Mouse (Mus musculus) stomach, embryonic 15.5 days (tissue): ENCODE data around the gene Brpf1. TPM values are rescaled to one million over a fixed set of nuclear protein-coding genes. Genes with fewer than 3 reads are reported as not detected.

Source experiments
- ATAC-seq: fragments of 200-750 bp; cut with Nextera tagmentation; 2 replicates; pipeline ENCODE4 v1.8.0; 2017; ENCODE audit warnings: low read depth, moderate number of reproducible peaks, moderate TSS enrichment; ENCODE audit not compliant: insufficient read depth, low FRiP score
- H3K27ac ChIP-seq: fragments of 300-500 bp; sonication (generic); 2 replicates; pipeline ENCODE4 v1.5.1; 2015; ENCODE audit warnings: mild to moderate bottlenecking, inconsistent platforms
- H3K27me3 ChIP-seq: fragments of 300-500 bp; sonication (generic); replicated peaks from 2 replicates; pipeline ENCODE4 v1.6.1; 2015; ENCODE audit warnings: inconsistent platforms
- H3K36me3 ChIP-seq: fragments of 300-500 bp; sonication (generic); 2 replicates; pipeline ENCODE4 v1.6.1; 2015; ENCODE audit warnings: inconsistent platforms
- H3K4me1 ChIP-seq: fragments of 300-500 bp; sonication (generic); 2 replicates; pipeline ENCODE4 v1.6.1; 2015; ENCODE audit warnings: inconsistent platforms
- H3K4me2 ChIP-seq: fragments of 300-500 bp; sonication (generic); 2 replicates; pipeline ENCODE4 v1.6.1; 2015; ENCODE audit warnings: mild to moderate bottlenecking, inconsistent platforms
- H3K4me3 ChIP-seq: fragments of 300-500 bp; sonication (generic); replicated peaks from 2 replicates; pipeline ENCODE4 v1.5.1; 2015; ENCODE audit warnings: inconsistent platforms
- H3K9ac ChIP-seq: fragments of 300-500 bp; sonication (generic); 2 replicates; pipeline ENCODE4 v1.6.1; 2015; ENCODE audit warnings: inconsistent platforms
- H3K9me3 ChIP-seq: fragments of 300-500 bp; sonication (generic); 2 replicates; pipeline ENCODE4 v1.6.1; 2016; ENCODE audit warnings: inconsistent platforms
- WGBS: fragments of 180-500 bp; shearing (Covaris S2); methylation state at CpG from one replicate; pipeline ENCODE4 v1.1.7; 2015; 5-methylcytosine and 5-hydroxymethylcytosine counted together
- polyA plus RNA-seq: library from polyadenylated mRNA; unstranded; fragments of >200 nt; fragmentation: Nextera tagmentation; extraction: Ambion mirVana; gene quantifications from 2 replicates; pipeline ENCODE4 v1.2.1, GENCODE M21; 2015

Gene Brpf1
- polyA plus RNA-seq, 1 experiment from 2014 or later: 15.9 TPM

DNA sequence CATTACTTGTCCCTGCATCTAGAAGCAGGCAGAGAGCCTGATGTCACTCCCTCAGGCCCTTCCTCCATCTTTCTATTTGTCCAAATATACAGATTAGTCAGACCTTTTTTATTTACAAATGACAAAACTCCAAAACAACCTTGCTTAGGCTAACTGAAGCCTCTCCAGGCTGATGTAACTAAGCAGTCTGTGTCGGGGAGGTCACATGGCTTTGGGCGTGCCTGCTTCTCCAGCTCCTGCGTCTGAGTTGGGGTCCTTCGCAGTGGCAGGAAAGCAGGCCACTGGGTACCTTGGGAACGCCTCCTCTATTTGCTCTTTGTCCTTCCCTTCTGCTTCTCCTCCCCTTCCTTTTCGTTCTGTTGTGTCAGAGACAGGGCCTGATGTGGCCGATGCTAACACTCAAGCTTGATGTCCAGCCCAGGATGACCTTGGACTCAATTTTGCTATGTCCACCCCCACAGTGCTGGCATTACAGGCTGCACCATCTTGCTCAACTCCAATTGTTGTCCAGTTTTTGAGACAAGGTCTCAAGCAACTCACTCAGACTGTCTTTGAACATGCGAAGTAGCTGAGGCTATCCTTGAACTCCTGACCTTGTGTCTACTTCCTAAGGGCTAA is 57.7 kb downstream of the Brpf1 start:
- no peaks in the 10 kb centered on the region for H3K9me3 ChIP-seq
- no peak for ATAC-seq
- 57% methylated on average over 8 of the region's 8 CpGs for WGBS
- H3K36me3 ChIP-seq: peaks cover 12% of the 10 kb centered on the region
- no peaks in the 10 kb centered on the region for H3K27me3 ChIP-seq
- H3K27ac ChIP-seq: no peak overlapping the region
- no peak overlapping the region for H3K9ac ChIP-seq
- no peak overlapping the region for H3K4me3 ChIP-seq
- no peak overlapping the region for H3K4me2 ChIP-seq
- H3K4me1 ChIP-seq: no peaks in the 10 kb centered on the region

DNA sequence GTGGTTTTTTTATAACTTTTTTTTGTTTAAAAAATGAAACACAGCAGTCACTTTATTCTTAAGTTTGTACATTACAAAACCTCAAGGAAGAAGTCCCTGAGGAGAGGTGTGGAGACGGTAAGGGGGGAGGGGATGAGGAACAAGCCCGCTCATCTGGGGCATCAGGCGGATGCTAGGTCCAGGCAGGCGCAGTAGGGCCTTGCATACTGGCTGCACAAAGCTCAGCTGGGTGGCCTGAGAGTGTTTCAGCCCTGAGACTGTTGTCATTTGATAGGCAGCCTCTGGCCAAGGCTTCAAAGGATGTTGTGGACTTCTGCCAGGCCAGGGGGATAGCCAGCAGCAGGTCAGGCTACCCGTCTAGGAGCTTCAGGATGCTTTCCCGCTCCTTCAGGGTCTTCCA is 59.7 kb downstream of the Brpf1 start:
- Histone ChIP-seq H3K27me3 (no peaks in the 10 kb centered on the region), H3K9ac (no peak overlapping the region), H3K9me3 (no peaks in the 10 kb centered on the region), H3K4me3 (no peak overlapping the region), H3K4me1 (no peaks in the 10 kb centered on the region), H3K36me3 (peaks cover 29% of the 10 kb centered on the region), H3K27ac (no peak overlapping the region), H3K4me2 (no peak overlapping the region)
- WGBS: 96% methylated on average over 6 of the region's 6 CpGs
- no peak for ATAC-seq

DNA sequence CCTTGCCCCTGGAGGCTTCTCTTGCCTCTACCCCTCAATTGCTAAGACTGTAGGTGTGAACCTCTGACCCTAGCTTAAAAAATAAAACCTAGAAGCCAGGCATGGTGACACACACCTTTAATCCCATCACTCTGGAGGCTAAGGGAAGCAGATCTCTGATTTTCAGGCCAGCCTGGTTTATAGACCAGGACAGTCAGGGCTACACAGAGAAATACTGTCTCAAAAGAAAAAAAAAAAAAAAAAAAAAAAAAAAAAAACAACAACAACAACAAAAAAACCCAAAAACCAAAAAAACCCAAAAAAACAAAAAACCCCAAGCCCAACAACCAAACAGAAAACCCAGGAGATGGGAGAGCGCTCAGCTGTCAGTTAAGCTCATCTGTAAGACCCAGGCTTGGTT is 60.6 kb downstream of the Brpf1 start:
- no peaks in the 10 kb centered on the region for H3K9me3 ChIP-seq
- H3K4me1 ChIP-seq: no peaks in the 10 kb centered on the region
- H3K27ac ChIP-seq: no peak overlapping the region
- ATAC-seq: no peak
- no peak overlapping the region for H3K4me2 ChIP-seq
- WGBS: 100% methylated on average over 1 of the region's 1 CpGs
- H3K27me3 ChIP-seq: no peaks in the 10 kb centered on the region
- H3K4me3 ChIP-seq: no peak overlapping the region
- H3K9ac ChIP-seq: no peak overlapping the region
- H3K36me3 ChIP-seq: peaks cover 36% of the 10 kb centered on the region

DNA sequence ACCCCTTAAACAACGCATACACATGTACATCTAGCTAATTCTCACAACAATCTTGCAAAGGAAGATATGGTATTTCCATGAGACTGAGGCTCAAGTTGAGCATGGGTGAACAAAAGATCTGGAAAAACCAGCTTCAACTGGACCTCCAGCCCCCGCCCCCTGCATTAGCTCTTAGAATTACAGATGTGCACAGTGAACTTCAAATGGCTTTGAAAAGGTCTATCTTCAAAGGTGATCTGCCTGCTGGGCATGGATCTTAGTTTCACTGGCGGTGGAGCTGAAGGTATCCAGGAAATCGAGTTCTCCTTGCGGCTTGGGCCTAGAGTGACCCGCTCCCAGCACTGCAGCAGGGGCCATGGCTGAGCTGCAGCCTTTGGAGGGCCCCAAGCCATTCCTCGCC is 61.2 kb downstream of the Brpf1 start:
- Histone ChIP-seq H3K27ac (no peak overlapping the region), H3K9ac (no peak overlapping the region), H3K36me3 (peaks cover 38% of the 10 kb centered on the region), H3K4me1 (no peaks in the 10 kb centered on the region), H3K9me3 (no peaks in the 10 kb centered on the region), H3K4me3 (no peak overlapping the region), H3K27me3 (no peaks in the 10 kb centered on the region), H3K4me2 (no peak overlapping the region)
- no peak for ATAC-seq
- WGBS: 91% methylated on average over 7 of the region's 7 CpGs

DNA sequence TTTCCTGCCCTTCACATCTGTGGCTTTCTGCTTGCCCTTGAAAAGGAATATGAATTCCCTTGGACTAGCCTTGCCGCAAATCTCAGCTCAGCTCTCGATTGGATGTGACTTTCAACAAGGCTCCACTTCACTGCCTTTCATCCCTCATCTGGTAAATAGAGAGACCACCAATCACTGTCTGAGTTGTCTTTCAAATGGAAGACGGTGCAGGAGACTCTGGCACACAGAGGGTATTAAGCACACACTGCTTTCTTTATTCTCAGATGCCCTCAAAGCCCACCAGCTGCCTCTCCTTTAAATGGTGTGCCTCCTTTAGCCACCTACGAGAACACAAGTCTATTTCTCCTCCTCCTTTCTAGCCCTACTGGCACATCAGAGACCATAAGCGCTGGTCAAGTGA is 61.6 kb downstream of the Brpf1 start:
- no peak overlapping the region for H3K4me2 ChIP-seq
- no peaks in the 10 kb centered on the region for H3K27me3 ChIP-seq
- WGBS: 81% methylated on average over 5 of the region's 5 CpGs
- no peak overlapping the region for H3K27ac ChIP-seq
- H3K36me3 ChIP-seq: peaks cover 42% of the 10 kb centered on the region
- no peaks in the 10 kb centered on the region for H3K4me1 ChIP-seq
- no peak for ATAC-seq
- H3K9ac ChIP-seq: no peak overlapping the region
- no peaks in the 10 kb centered on the region for H3K9me3 ChIP-seq
- no peak overlapping the region for H3K4me3 ChIP-seq

DNA sequence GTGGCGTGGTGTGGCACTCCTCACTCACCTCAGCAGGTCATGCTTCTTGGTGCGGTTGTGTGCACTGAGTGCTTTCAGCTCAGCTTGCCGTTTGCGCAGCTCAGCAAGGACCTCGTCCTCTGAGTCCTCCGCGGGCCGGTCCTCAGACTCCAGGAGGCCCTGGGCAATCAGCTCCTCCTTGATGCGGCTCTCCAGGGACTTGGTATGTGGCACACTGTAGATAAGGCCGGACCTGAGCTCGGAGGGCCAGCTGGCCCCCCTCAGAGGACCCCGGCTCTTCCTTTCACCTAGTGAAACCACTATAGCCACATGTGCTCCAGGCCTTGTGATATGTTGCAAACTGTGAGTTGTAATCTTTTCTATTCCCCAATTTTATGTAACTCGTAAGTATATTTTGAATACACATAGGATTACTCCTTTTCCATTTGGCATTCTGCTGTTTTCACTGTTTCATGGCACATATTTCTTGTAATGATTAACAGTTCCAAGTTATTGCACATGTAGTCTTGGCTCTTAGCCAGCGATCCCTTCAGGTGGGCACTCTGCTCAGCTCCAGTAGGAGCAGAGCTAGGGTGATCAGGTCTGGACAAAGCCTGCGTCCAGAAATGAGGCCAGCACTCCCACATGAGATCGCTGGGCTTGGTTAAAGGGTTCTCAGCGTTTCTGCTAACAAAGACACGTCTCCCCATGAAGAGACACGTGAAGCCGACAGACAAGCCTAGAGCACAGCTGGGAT is 63.4 kb downstream of the Brpf1 start:
- 88% methylated on average over 20 of the region's 20 CpGs for WGBS
- no peaks in the 10 kb centered on the region for H3K27me3 ChIP-seq
- no peaks in the 10 kb centered on the region for H3K9me3 ChIP-seq
- H3K9ac ChIP-seq: no peak overlapping the region
- peaks cover 53% of the 10 kb centered on the region for H3K36me3 ChIP-seq
- no peak for ATAC-seq
- H3K27ac ChIP-seq: no peak overlapping the region
- H3K4me1 ChIP-seq: no peaks in the 10 kb centered on the region
- H3K4me2 ChIP-seq: no peak overlapping the region
- no peak overlapping the region for H3K4me3 ChIP-seq

DNA sequence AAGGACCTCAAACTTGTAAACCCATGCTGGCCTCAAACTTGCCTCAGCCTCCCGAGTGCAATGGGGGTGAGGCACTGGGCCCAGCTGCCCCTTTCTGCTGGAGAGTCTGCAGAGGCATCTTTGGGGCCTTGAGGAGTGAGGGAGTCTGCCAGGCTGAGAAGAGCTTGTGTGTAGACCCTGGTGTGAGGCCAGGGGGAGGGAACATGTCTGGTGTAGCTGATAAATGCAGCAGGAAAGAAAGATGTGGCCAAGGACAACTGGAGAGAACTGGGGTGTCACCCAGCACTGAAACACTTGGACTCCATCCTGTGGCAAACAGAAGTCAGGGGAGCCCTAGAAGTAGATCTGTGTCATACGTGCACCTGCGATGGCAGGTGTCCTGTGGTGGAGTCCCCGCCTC is 66.6 kb downstream of the Brpf1 start:
- no peak for ATAC-seq
- Histone ChIP-seq H3K4me2 (no peak overlapping the region), H3K27ac (no peak overlapping the region), H3K4me3 (no peak overlapping the region), H3K9me3 (no peaks in the 10 kb centered on the region), H3K4me1 (0 out of 2 replicates have a peak, but pooled peaks cover 6% of the 10 kb centered on the region), H3K27me3 (no peaks in the 10 kb centered on the region), H3K9ac (no peak overlapping the region), H3K36me3 (peaks cover 51% of the 10 kb centered on the region)
- 87% methylated on average over 4 of the region's 4 CpGs for WGBS

Other genes starting within 250 kb of the Brpf1 start
- 70.3 and 72.2 TPM in 2 replicates for gene Setd5, start 229.8 kb upstream of the Brpf1 start, polyA plus RNA-seq
- gene Lhfpl4, start 111.8 kb upstream of the Brpf1 start, polyA plus RNA-seq: 1.7 and 2.0 TPM in 2 replicates
- gene Mtmr14, start 69.3 kb upstream of the Brpf1 start, polyA plus RNA-seq: 34.3 and 38.2 TPM in 2 replicates
- gene Cpne9, start 24.8 kb upstream of the Brpf1 start, polyA plus RNA-seq: 0.22 and 0.23 TPM in 2 replicates
- gene Ogg1, start 19.8 kb downstream of the Brpf1 start, polyA plus RNA-seq: 13.1 and 13.3 TPM in 2 replicates
- 92.7 and 94.4 TPM in 2 replicates for gene Camk1, start 36.8 kb downstream of the Brpf1 start, polyA plus RNA-seq
- 44.1 and 44.2 TPM in 2 replicates for gene Tada3, start 70.7 kb downstream of the Brpf1 start, polyA plus RNA-seq
- 362 and 387 TPM in 2 replicates for gene Arpc4, start 71.0 kb downstream of the Brpf1 start, polyA plus RNA-seq
- 2.9 and 3.2 TPM in 2 replicates for gene Ttll3, start 82.1 kb downstream of the Brpf1 start, polyA plus RNA-seq
- 15.9 and 20.8 TPM in 2 replicates for gene Rpusd3, start 112.2 kb downstream of the Brpf1 start, polyA plus RNA-seq
- gene Cidec, start 128.6 kb downstream of the Brpf1 start, polyA plus RNA-seq: 2.3 and 3.8 TPM in 2 replicates
- 84.2 and 91.1 TPM in 2 replicates for gene Jagn1, start 135.4 kb downstream of the Brpf1 start, polyA plus RNA-seq
- gene Il17re, start 151.3 kb downstream of the Brpf1 start, polyA plus RNA-seq: 16.8 and 18.2 TPM in 2 replicates
- 26.4 and 26.7 TPM in 2 replicates for gene Il17rc, start 164.3 kb downstream of the Brpf1 start, polyA plus RNA-seq
- gene Creld1, start 176.2 kb downstream of the Brpf1 start, polyA plus RNA-seq: 23.2 and 23.3 TPM in 2 replicates
- gene Prrt3, start 194.8 kb downstream of the Brpf1 start, polyA plus RNA-seq: 0.40 and 0.54 TPM in 2 replicates
- 88.5 and 94.7 TPM in 2 replicates for gene Emc3, start 224.5 kb downstream of the Brpf1 start, polyA plus RNA-seq
- 8.1 and 9.7 TPM in 2 replicates for gene Fancd2, start 224.5 kb downstream of the Brpf1 start, polyA plus RNA-seq